33 mouse cellular contexts compared by ENCODE assay signal in genomic region chr8:105688242-105688752, GRCm38 (mm10). TPM values are rescaled to one million over a fixed set of nuclear protein-coding genes. Genes with fewer than 3 reads are reported as not detected.
A peak's percentile ranks its signal among the peaks of the same experiment; 100 is the strongest.
DNase-seq lines count a peak whose midpoint lies in the region; ATAC-seq and TF ChIP-seq lines count a peak whose summit lies in the region.
"Had no signal": no experiment of that assay in that cellular context is flagged by ENCODE, and none has a peak within 500 bp of the region (broad histone marks: within the 10 kb centered on the region; RNA-seq: fewer than 3 reads in every experiment).

No protein-coding gene starts in this region.

- TF ChIP-seq POLR2A in ES-Bruce4 (IDR thresholded peaks at IDR 0.05; ENCODE audit: insufficient read depth, low read length): no peak

- DNase-seq in heart, adult 11 months: peak; percentile 83
- no peak for DNase-seq in heart, postnatal 14 days
- peak; percentile 16 for DNase-seq in 416B (ENCODE audit: low read depth)
- no peak for DNase-seq in right cerebral cortex, adult 18-20 months
- DNase-seq in layer of hippocampus, adult 2 months (ENCODE audit: low spot score in 2 of 2): no peak
- DNase-seq in midbrain, embryonic 14.5 days: no peak
- DNase-seq: adrenal gland, adult 2 months; adrenal gland, postnatal 14 days; cerebellum, adult 11 months; cerebellum, adult 2 months; cerebellum, adult 9-11 months; cerebellum, postnatal 25 days; gastrocnemius, postnatal 10 days; gastrocnemius, postnatal 36 days; heart, adult 18-20 months; heart, postnatal 36 days; kidney, adult 18-20 months had no signal

- H3K27ac ChIP-seq in ES-Bruce4 (ENCODE audit: insufficient read depth, low read length): no peak overlapping the region
- no peak overlapping the region for H3K27ac ChIP-seq in intestine, embryonic 16.5 days (ENCODE audit: low read length)
- H3K27ac ChIP-seq in layer of hippocampus, adult 2 months: no peak overlapping the region
- no peak overlapping the region for H3K27ac ChIP-seq in midbrain, embryonic 14.5 days (replicated peaks; ENCODE audit: low read depth, low read length)
- H3K27ac ChIP-seq: embryonic facial prominence, embryonic 12.5 days; embryonic facial prominence, embryonic 15.5 days; forebrain, embryonic 12.5 days; forebrain, embryonic 15.5 days; hindbrain, embryonic 10.5 days; hindbrain, embryonic 13.5 days had no signal

- TF ChIP-seq EP300 in ES-Bruce4 (IDR thresholded peaks at IDR 0.05; ENCODE audit: insufficient read depth, low read depth, low read length): no peak

- H3K4me1 ChIP-seq in ES-Bruce4 (ENCODE audit: control insufficient read depth, insufficient read depth, low read length): peaks cover 3% of the 10 kb centered on the region
- H3K4me1 ChIP-seq in intestine, embryonic 16.5 days (ENCODE audit: control insufficient read depth, insufficient read depth, low read length): no peaks in the 10 kb centered on the region
- no peaks in the 10 kb centered on the region for H3K4me1 ChIP-seq in midbrain, embryonic 14.5 days (ENCODE audit: control insufficient read depth, insufficient read depth, low read length)
- H3K4me1 ChIP-seq: embryonic facial prominence, embryonic 12.5 days; forebrain, embryonic 12.5 days; forebrain, embryonic 15.5 days had no signal

- no peak overlapping the region for H3K4me2 ChIP-seq in intestine, embryonic 16.5 days (ENCODE audit: low read depth, low read length)
- H3K4me2 ChIP-seq in midbrain, embryonic 14.5 days (ENCODE audit: low read length): no peak overlapping the region
- H3K4me2 ChIP-seq: embryonic facial prominence, embryonic 12.5 days; embryonic facial prominence, embryonic 15.5 days; forebrain, embryonic 12.5 days; forebrain, embryonic 15.5 days; hindbrain, embryonic 13.5 days had no signal

- intact Hi-C loops in heart, postnatal 14 days (cut with DNase I): loop anchor here (5.0 kb wide), 1 partner anchor 51 kb away; the partner anchor contains the start of genes Agrp and Ctcf

- H3K27me3 ChIP-seq in ES-Bruce4 (ENCODE audit: control insufficient read depth, insufficient read depth, low read length, poor library complexity, severe bottlenecking): no peaks in the 10 kb centered on the region
- no peaks in the 10 kb centered on the region for H3K27me3 ChIP-seq in intestine, embryonic 16.5 days (replicated peaks; ENCODE audit: control insufficient read depth, insufficient read depth, low read length)
- H3K27me3 ChIP-seq in midbrain, embryonic 14.5 days (ENCODE audit: control insufficient read depth, insufficient read depth, low read length): no peaks in the 10 kb centered on the region
- H3K27me3 ChIP-seq: embryonic facial prominence, embryonic 12.5 days; embryonic facial prominence, embryonic 15.5 days; forebrain, embryonic 12.5 days; forebrain, embryonic 15.5 days; hindbrain, embryonic 13.5 days had no signal

- 0 out of 2 replicates have a peak, but pooled peaks cover 2% of the 10 kb centered on the region for H3K36me3 ChIP-seq in ES-Bruce4 (ENCODE audit: control insufficient read depth, insufficient read depth, low read length, poor library complexity, severe bottlenecking)
- H3K36me3 ChIP-seq in intestine, embryonic 16.5 days (ENCODE audit: control insufficient read depth, insufficient read depth, low read length): peaks cover 4% of the 10 kb centered on the region; the same call in 1 of the 2 replicates
- H3K36me3 ChIP-seq in midbrain, embryonic 14.5 days (ENCODE audit: control insufficient read depth, insufficient read depth, low read length): peaks cover 13% of the 10 kb centered on the region

- peak; percentile 16; the same call in 1 of the 2 replicates for ATAC-seq in intestine, embryonic 16.5 days
- ATAC-seq in midbrain, embryonic 14.5 days (ENCODE audit: low FRiP score, low TSS enrichment): no peak
- ATAC-seq: CD4-positive, CD25-positive, alpha-beta regulatory T cell, adult 4 months; forebrain, embryonic 15.5 days; hindbrain, embryonic 16.5 days had no signal

- 54% methylated on average over 14 of the region's 14 CpGs for WGBS in intestine, embryonic 16.5 days
- 65% methylated on average over 14 of the region's 14 CpGs for WGBS in midbrain, embryonic 14.5 days

- H3K9me3 ChIP-seq in ES-Bruce4 (replicated peaks; ENCODE audit: control insufficient read depth, insufficient read depth, low read length, poor library complexity, severe bottlenecking): no peaks in the 10 kb centered on the region
- no peaks in the 10 kb centered on the region for H3K9me3 ChIP-seq in intestine, embryonic 16.5 days (ENCODE audit: control insufficient read depth, low read length)
- H3K9me3 ChIP-seq in midbrain, embryonic 14.5 days (ENCODE audit: control insufficient read depth, low read length): no peaks in the 10 kb centered on the region
- H3K9me3 ChIP-seq: embryonic facial prominence, embryonic 15.5 days; forebrain, embryonic 12.5 days; forebrain, embryonic 15.5 days; G1E; hindbrain, embryonic 13.5 days had no signal

- H3K4me3 ChIP-seq in ES-Bruce4 (ENCODE audit: low read depth, low read length): no peak overlapping the region
- no peak overlapping the region for H3K4me3 ChIP-seq in intestine, embryonic 16.5 days (ENCODE audit: low read length)
- no peak overlapping the region for H3K4me3 ChIP-seq in layer of hippocampus, adult 2 months
- H3K4me3 ChIP-seq in midbrain, embryonic 14.5 days (replicated peaks; ENCODE audit: low read depth, low read length): no peak overlapping the region
- H3K4me3 ChIP-seq: embryonic facial prominence, embryonic 12.5 days; embryonic facial prominence, embryonic 15.5 days; forebrain, embryonic 12.5 days; forebrain, embryonic 15.5 days; hindbrain, embryonic 10.5 days; hindbrain, embryonic 13.5 days had no signal

- TF ChIP-seq CTCF in ES-Bruce4 (IDR thresholded peaks at IDR 0.05; ENCODE audit: low read depth, low read length): no peak
- no peak for TF ChIP-seq CTCF in layer of hippocampus, adult 2 months (conservative IDR thresholded peaks at IDR 0.05)

- peak overlapping the region; percentile 26; the same call in 1 of the 2 replicates for H3K9ac ChIP-seq in ES-Bruce4 (ENCODE audit: low read depth, poor library complexity, severe bottlenecking)
- no peak overlapping the region for H3K9ac ChIP-seq in intestine, embryonic 16.5 days (ENCODE audit: low read depth, low read length)
- no peak overlapping the region for H3K9ac ChIP-seq in midbrain, embryonic 14.5 days (replicated peaks; ENCODE audit: low read length)
- H3K9ac ChIP-seq: embryonic facial prominence, embryonic 12.5 days; embryonic facial prominence, embryonic 15.5 days; forebrain, embryonic 12.5 days; forebrain, embryonic 15.5 days; hindbrain, embryonic 13.5 days had no signal

RNA-seq across cellular contexts. Expression of gene Carmil2, which starts 2.2 kb away (rescaled TPM):
- 1 to 10 TPM in 1 of 2 experiments, under 1 TPM in 1; 0.69 to 5.7 TPM for total RNA-seq in heart, postnatal 14 days (2021)
- polyA plus RNA-seq in ES-Bruce4 (2011; ENCODE audit: insufficient read depth, insufficient read length, low read depth, missing spikeins): 4.7 and 5.6 TPM in 2 replicates
- 0.64 and 0.79 TPM in 2 replicates for polyA plus RNA-seq in intestine, embryonic 16.5 days (2015; fragmentation: Nextera tagmentation; extraction: Ambion mirVana)
- 10 to 100 TPM; 71.1 to 76.9 TPM for total RNA-seq in layer of hippocampus, adult 2 months (2021)
- 17.8 and 18.0 TPM in 2 replicates for polyA plus RNA-seq in midbrain, embryonic 14.5 days (2014; fragmentation: Nextera tagmentation; extraction: Ambion mirVana)

RNA-seq across cellular contexts. Expression of gene Acd, which starts 12.6 kb away (rescaled TPM):
- total RNA-seq in heart, postnatal 14 days (2021): 10 to 100 TPM; 13.8 to 16.9 TPM
- polyA plus RNA-seq in ES-Bruce4 (2011; ENCODE audit: insufficient read depth, insufficient read length, low read depth, missing spikeins): 30.1 and 36.7 TPM in 2 replicates
- polyA plus RNA-seq in intestine, embryonic 16.5 days (2015; fragmentation: Nextera tagmentation; extraction: Ambion mirVana): 53.0 and 55.0 TPM in 2 replicates
- 10 to 100 TPM; 41.1 to 41.5 TPM for total RNA-seq in layer of hippocampus, adult 2 months (2021)
- polyA plus RNA-seq in midbrain, embryonic 14.5 days (2014; fragmentation: Nextera tagmentation; extraction: Ambion mirVana): 86.3 and 106 TPM in 2 replicates

RNA-seq across cellular contexts. Expression of gene Pard6a, which starts 12.7 kb away (rescaled TPM):
- total RNA-seq in heart, postnatal 14 days (2021): 1 to 10 TPM; 7.8 to 9.1 TPM
- polyA plus RNA-seq in ES-Bruce4 (2011; ENCODE audit: insufficient read depth, insufficient read length, low read depth, missing spikeins): 10.4 and 10.9 TPM in 2 replicates
- 12.0 and 12.6 TPM in 2 replicates for polyA plus RNA-seq in intestine, embryonic 16.5 days (2015; fragmentation: Nextera tagmentation; extraction: Ambion mirVana)
- 10 to 100 TPM; 32.7 to 35.4 TPM for total RNA-seq in layer of hippocampus, adult 2 months (2021)
- polyA plus RNA-seq in midbrain, embryonic 14.5 days (2014; fragmentation: Nextera tagmentation; extraction: Ambion mirVana): 51.2 and 53.4 TPM in 2 replicates

RNA-seq across cellular contexts. Expression of gene 4933405L10Rik, which starts 19.2 kb away (rescaled TPM):
- total RNA-seq in heart, postnatal 14 days (2021): not detected
- polyA plus RNA-seq in ES-Bruce4 (2011; ENCODE audit: insufficient read depth, insufficient read length, low read depth, missing spikeins): not detected in 2 replicates
- not detected in 2 replicates for polyA plus RNA-seq in intestine, embryonic 16.5 days (2015; fragmentation: Nextera tagmentation; extraction: Ambion mirVana)
- under 1 TPM in 1 of 2 experiments, not detected in 1; 0.84 TPM for total RNA-seq in layer of hippocampus, adult 2 months (2021)
- 0.41 TPM in 1 of 2 replicates, not detected in the other for polyA plus RNA-seq in midbrain, embryonic 14.5 days (2014; fragmentation: Nextera tagmentation; extraction: Ambion mirVana)
- total RNA-seq: adrenal gland, adult 2 months; adrenal gland, postnatal 14 days; adrenal gland, postnatal 4 days; common myeloid progenitor, adult 5-6 weeks; G1E; gastrocnemius, adult 18-20 months; gastrocnemius, postnatal 10 days; gastrocnemius, postnatal 36 days; heart, adult 18-20 months; heart, postnatal 36 days had no signal
- polyA plus RNA-seq: adrenal gland, adult 2 months; CD4-positive, CD25-positive, alpha-beta regulatory T cell, adult 4 months; heart, embryonic 14.5 days; heart, postnatal 0 days had no signal

RNA-seq across cellular contexts. Expression of gene Enkd1, which starts 19.7 kb away (rescaled TPM):
- 1 to 10 TPM; 2.4 to 2.5 TPM for total RNA-seq in heart, postnatal 14 days (2021)
- polyA plus RNA-seq in ES-Bruce4 (2011; ENCODE audit: insufficient read depth, insufficient read length, low read depth, missing spikeins): 18.6 and 20.1 TPM in 2 replicates
- polyA plus RNA-seq in intestine, embryonic 16.5 days (2015; fragmentation: Nextera tagmentation; extraction: Ambion mirVana): 11.2 and 13.6 TPM in 2 replicates
- 10 to 100 TPM in 1 of 2 experiments, 1 to 10 TPM in 1; 8.1 to 10.8 TPM for total RNA-seq in layer of hippocampus, adult 2 months (2021)
- polyA plus RNA-seq in midbrain, embryonic 14.5 days (2014; fragmentation: Nextera tagmentation; extraction: Ambion mirVana): 13.8 and 13.9 TPM in 2 replicates

Comparison
In these comparisons a context has a peak if more than half of its experiments do, and no peak if none do; other contexts are left out.
1. DNase-seq: peak in heart, adult 11 months (single experiment) and 416B (single experiment); none in heart, postnatal 14 days (0 of 2), right cerebral cortex, adult 18-20 months (single experiment), layer of hippocampus, adult 2 months (0 of 2) and midbrain, embryonic 14.5 days (single experiment).